Mouse (Mus musculus): Measurements from ENCODE around the gene Gsk3a. TPM values are rescaled to one million over a fixed set of nuclear protein-coding genes. Genes with fewer than 3 reads are reported as not detected.

The Gsk3a gene
- polyA plus RNA-seq, 1 experiment: 77.3 TPM

DNA sequence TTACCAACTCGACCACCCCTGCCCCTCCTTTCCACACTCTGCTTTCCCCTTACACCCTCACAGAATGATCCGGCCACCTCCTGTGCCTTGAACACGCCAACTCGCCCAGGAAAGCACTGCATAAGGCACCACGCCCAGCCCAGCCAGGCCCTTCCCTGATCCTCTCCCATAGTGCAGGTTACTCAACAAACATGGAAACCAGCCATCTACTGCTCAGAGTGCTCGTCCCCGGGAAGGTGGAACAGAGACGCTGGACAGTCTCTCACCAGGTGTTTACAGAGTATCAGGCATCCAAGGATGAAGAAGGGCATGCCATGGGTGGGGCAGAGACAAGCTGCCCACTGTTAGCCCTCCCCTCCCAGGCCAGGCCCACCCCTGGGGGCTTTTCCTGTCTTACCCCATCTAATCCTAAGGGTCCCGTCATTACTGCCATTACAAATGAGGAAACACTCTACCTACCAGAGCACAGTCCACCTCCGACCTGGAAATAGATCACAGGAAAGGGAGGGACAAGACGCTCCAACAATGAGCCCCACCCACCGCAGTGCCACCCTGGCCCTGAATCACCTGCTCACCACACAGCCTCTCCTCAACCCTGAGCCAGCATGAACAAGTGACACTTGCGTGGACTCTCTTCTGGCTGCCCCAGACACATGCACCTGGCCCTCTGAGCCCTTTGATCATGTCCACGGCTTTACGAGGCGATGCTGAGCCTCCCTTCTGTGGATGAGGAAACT is 31.4 kb downstream of the Gsk3a start:
- Histone ChIP-seq H3K9me3 (replicated peaks; ENCODE audit: control insufficient read depth, insufficient read depth, low read length, poor library complexity, severe bottlenecking) (no peaks in the 10 kb centered on the region), H3K27me3 (ENCODE audit: control insufficient read depth, insufficient read depth, low read length, poor library complexity, severe bottlenecking) (no peaks in the 10 kb centered on the region), H3K4me1 (ENCODE audit: control insufficient read depth, insufficient read depth, low read length) (peaks cover 20% of the 10 kb centered on the region), H3K4me3 (ENCODE audit: low read depth, low read length) (no peak overlapping the region), H3K9ac (ENCODE audit: low read depth, poor library complexity, severe bottlenecking) (no peak overlapping the region), H3K27ac (ENCODE audit: insufficient read depth, low read length) (0 out of 2 replicates have a peak overlapping the region, but pooled peaks have one; percentile 35), H3K36me3 (ENCODE audit: control insufficient read depth, insufficient read depth, low read length, poor library complexity, severe bottlenecking) (peaks cover 18% of the 10 kb centered on the region)
- TF ChIP-seq POLR2A (IDR thresholded peaks at IDR 0.05; ENCODE audit: insufficient read depth, low read length): no peak
- no peak for TF ChIP-seq EP300 (IDR thresholded peaks at IDR 0.05; ENCODE audit: insufficient read depth, low read depth, low read length)
- TF ChIP-seq CTCF (IDR thresholded peaks at IDR 0.05; ENCODE audit: low read depth, low read length): no peak

DNA sequence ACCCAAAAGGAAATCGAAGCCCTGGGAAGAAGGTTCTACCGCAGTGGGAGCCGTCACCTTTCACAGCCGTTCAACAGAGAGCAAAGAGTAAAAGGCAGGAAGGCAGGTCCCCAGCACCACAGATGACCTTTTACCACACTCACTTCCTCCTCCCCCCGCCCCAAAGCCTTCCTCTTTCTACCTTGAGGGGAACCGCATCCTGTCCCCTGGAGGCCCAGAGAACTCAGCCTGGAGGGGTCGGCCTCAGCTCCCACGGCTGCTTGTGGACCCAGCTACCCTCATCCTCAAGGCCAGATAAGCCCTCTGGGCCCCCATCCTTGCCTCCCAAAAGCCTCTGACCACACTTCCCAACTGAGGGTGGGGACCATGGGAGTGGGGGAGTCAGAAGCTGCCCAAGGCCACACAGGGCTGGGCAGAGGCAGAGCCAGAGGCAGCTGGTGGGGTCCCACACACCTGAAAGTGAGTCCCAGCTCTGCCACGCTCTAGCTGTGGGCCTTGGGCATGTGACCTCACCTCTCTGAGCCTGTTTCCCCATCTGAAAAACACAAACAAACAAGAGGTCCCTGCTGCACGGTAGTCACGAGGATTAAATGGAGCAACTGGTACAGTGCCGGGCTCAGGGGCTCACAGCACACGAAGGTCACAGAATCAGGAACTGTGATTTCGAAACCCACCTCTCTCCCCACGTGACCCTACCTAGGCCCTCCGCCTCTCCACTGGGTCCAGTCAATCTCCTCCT is 32.1 kb downstream of the Gsk3a start:
- Histone ChIP-seq H3K9me3 (replicated peaks; ENCODE audit: control insufficient read depth, insufficient read depth, low read length, poor library complexity, severe bottlenecking) (no peaks in the 10 kb centered on the region), H3K9ac (ENCODE audit: low read depth, poor library complexity, severe bottlenecking) (no peak overlapping the region), H3K36me3 (ENCODE audit: control insufficient read depth, insufficient read depth, low read length, poor library complexity, severe bottlenecking) (peaks cover 12% of the 10 kb centered on the region), H3K4me3 (ENCODE audit: low read depth, low read length) (no peak overlapping the region), H3K27me3 (ENCODE audit: control insufficient read depth, insufficient read depth, low read length, poor library complexity, severe bottlenecking) (no peaks in the 10 kb centered on the region), H3K27ac (ENCODE audit: insufficient read depth, low read length) (0 out of 2 replicates have a peak overlapping the region, but pooled peaks have one; percentile 35), H3K4me1 (ENCODE audit: control insufficient read depth, insufficient read depth, low read length) (peaks cover 20% of the 10 kb centered on the region)
- TF ChIP-seq EP300 (IDR thresholded peaks at IDR 0.05; ENCODE audit: insufficient read depth, low read depth, low read length) (no peak), POLR2A (IDR thresholded peaks at IDR 0.05; ENCODE audit: insufficient read depth, low read length) (no peak), CTCF (IDR thresholded peaks at IDR 0.05; ENCODE audit: low read depth, low read length) (no peak)

DNA sequence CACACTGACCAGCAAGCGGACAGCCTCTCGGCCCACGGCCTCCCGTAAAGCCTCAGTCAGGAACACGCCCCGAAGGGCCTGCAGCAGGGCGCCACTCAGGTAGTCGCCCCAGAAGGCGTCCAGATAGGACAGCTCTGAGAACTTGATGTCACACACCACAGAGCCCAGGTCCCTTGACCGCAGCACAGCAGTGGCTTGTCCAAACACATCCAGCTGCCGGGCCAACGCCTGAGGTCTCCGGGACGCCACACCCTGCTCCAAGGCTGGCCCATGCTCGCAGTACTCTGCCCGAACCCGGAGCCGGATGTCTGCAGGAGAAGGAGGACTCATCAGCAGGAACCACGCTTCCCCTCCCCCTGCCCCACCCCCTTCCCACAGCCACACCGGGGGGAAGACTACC is 34.0 kb downstream of the Gsk3a start:
- H3K9ac ChIP-seq (ENCODE audit: low read depth, poor library complexity, severe bottlenecking): peak overlapping the region; percentile 1; the same call in 1 of the 2 replicates
- H3K27me3 ChIP-seq (ENCODE audit: control insufficient read depth, insufficient read depth, low read length, poor library complexity, severe bottlenecking): no peaks in the 10 kb centered on the region
- H3K4me1 ChIP-seq (ENCODE audit: control insufficient read depth, insufficient read depth, low read length): peaks cover 17% of the 10 kb centered on the region
- peaks cover 12% of the 10 kb centered on the region for H3K36me3 ChIP-seq (ENCODE audit: control insufficient read depth, insufficient read depth, low read length, poor library complexity, severe bottlenecking)
- no peak overlapping the region for H3K4me3 ChIP-seq (ENCODE audit: low read depth, low read length)
- no peaks in the 10 kb centered on the region for H3K9me3 ChIP-seq (replicated peaks; ENCODE audit: control insufficient read depth, insufficient read depth, low read length, poor library complexity, severe bottlenecking)
- no peak for TF ChIP-seq EP300 (IDR thresholded peaks at IDR 0.05; ENCODE audit: insufficient read depth, low read depth, low read length)
- TF ChIP-seq POLR2A (IDR thresholded peaks at IDR 0.05; ENCODE audit: insufficient read depth, low read length): no peak
- TF ChIP-seq CTCF (IDR thresholded peaks at IDR 0.05; ENCODE audit: low read depth, low read length): no peak
- H3K27ac ChIP-seq (ENCODE audit: insufficient read depth, low read length): no peak overlapping the region

DNA sequence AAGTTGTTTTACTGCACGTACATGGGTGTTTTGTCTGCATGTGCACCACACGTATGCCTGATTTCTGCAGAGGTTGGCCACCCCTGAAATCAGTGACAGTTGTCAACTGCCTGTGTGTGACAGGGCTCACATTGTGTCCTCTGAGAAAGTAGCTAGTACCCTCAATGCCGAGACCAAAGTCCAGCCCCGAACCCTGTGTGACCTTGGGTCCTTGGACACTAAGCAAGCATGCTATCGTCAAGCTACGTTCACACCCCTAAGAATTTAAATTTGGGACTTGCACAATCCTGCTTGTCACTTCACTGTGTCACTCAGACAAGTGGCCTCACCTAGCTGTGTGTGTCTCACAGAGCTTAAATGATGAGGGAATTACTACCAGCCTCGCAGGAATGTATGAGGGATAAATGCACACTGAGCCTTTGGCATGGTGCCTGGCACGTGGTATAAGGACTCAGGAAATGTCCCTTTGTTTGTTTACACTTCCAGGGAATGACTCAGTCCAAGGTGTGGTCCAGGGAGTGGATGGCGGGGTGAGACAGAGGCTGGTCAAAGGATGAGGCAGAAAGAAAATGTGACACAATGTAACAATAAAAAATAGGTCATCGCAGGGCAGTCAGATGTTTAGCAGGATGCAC is 40.1 kb downstream of the Gsk3a start:
- no peak overlapping the region for H3K9ac ChIP-seq (ENCODE audit: low read depth, poor library complexity, severe bottlenecking)
- TF ChIP-seq EP300 (IDR thresholded peaks at IDR 0.05; ENCODE audit: insufficient read depth, low read depth, low read length) (no peak), CTCF (IDR thresholded peaks at IDR 0.05; ENCODE audit: low read depth, low read length) (no peak), POLR2A (IDR thresholded peaks at IDR 0.05; ENCODE audit: insufficient read depth, low read length) (no peak)

DNA sequence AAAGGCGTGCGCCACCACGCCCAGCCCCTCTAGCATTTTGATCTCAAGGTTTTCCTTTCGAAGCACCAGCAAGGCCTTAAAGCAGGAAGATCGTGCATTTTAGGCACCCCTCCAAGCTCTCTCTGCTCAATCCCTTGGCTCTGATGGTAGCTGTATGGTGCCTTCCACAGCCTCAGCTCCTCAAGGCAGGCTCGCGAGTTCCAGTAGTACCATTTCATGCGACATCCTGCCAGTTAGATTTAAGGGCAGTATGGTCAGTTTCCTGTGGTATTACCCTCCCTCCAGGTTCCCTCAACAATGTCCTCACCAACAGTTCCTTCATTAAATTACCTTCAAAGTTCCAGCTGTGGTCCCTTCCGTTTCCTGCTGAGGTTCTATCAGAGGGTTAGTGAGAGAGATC is 41.5 kb downstream of the Gsk3a start:
- Histone ChIP-seq H3K4me3 (ENCODE audit: low read depth, low read length) (no peak overlapping the region), H3K9me3 (replicated peaks; ENCODE audit: control insufficient read depth, insufficient read depth, low read length, poor library complexity, severe bottlenecking) (no peaks in the 10 kb centered on the region), H3K9ac (ENCODE audit: low read depth, poor library complexity, severe bottlenecking) (no peak overlapping the region), H3K27ac (ENCODE audit: insufficient read depth, low read length) (no peak overlapping the region), H3K4me1 (ENCODE audit: control insufficient read depth, insufficient read depth, low read length) (peaks cover 8% of the 10 kb centered on the region), H3K36me3 (ENCODE audit: control insufficient read depth, insufficient read depth, low read length, poor library complexity, severe bottlenecking) (no peaks in the 10 kb centered on the region), H3K27me3 (ENCODE audit: control insufficient read depth, insufficient read depth, low read length, poor library complexity, severe bottlenecking) (no peaks in the 10 kb centered on the region)
- TF ChIP-seq POLR2A (IDR thresholded peaks at IDR 0.05; ENCODE audit: insufficient read depth, low read length): no peak
- no peak for TF ChIP-seq EP300 (IDR thresholded peaks at IDR 0.05; ENCODE audit: insufficient read depth, low read depth, low read length)
- TF ChIP-seq CTCF (IDR thresholded peaks at IDR 0.05; ENCODE audit: low read depth, low read length): no peak

More for the DNA sequence above, 40.1 kb downstream of the Gsk3a start:
- no peak overlapping the region for H3K27ac ChIP-seq (ENCODE audit: insufficient read depth, low read length)
- H3K4me3 ChIP-seq (ENCODE audit: low read depth, low read length): no peak overlapping the region
- no peaks in the 10 kb centered on the region for H3K27me3 ChIP-seq (ENCODE audit: control insufficient read depth, insufficient read depth, low read length, poor library complexity, severe bottlenecking)
- peaks cover 4% of the 10 kb centered on the region for H3K36me3 ChIP-seq (ENCODE audit: control insufficient read depth, insufficient read depth, low read length, poor library complexity, severe bottlenecking)
- H3K4me1 ChIP-seq (ENCODE audit: control insufficient read depth, insufficient read depth, low read length): peaks cover 6% of the 10 kb centered on the region
- no peaks in the 10 kb centered on the region for H3K9me3 ChIP-seq (replicated peaks; ENCODE audit: control insufficient read depth, insufficient read depth, low read length, poor library complexity, severe bottlenecking)
